Mouse (Mus musculus): ENCODE data around the gene Gm45062. TPM values are rescaled to one million over a fixed set of nuclear protein-coding genes. Genes with fewer than 3 reads are reported as not detected.

Gene Gm45062
- total and polyA plus RNA-seq, 2 experiments from 2014 or later = 3.0 TPM; not detected in 1

- no peak overlapping the region for H3K9ac ChIP-seq (replicated peaks; ENCODE audit: low read depth, low read length)
- ATAC-seq (ENCODE audit: insufficient read depth, low read depth) (no peak), DNase-seq (ENCODE audit: low spot score) (no peak)
- no peak overlapping the region for H3K4me3 ChIP-seq (ENCODE audit: low read depth, low read length)
- no peak overlapping the region for H3K27ac ChIP-seq (ENCODE audit: low read depth)
- TF ChIP-seq CTCF (IDR thresholded peaks at IDR 0.05; ENCODE audit: low read depth) = no peak
- TF ChIP-seq EP300 (IDR thresholded peaks at IDR 0.05; ENCODE audit: low read depth) = no peak
- H3K4me1 ChIP-seq (ENCODE audit: control insufficient read depth, insufficient read depth) = no peaks in the 10 kb centered on the region
- WGBS = 77% methylated on average over 4 of the region's 4 CpGs
- no peaks in the 10 kb centered on the region for H3K27me3 ChIP-seq (ENCODE audit: control insufficient read depth, insufficient read depth, low read length)
- H3K9me3 ChIP-seq (replicated peaks; ENCODE audit: control insufficient read depth, low read length) = 0 out of 2 replicates have a peak, but pooled peaks cover 3% of the 10 kb centered on the region
- H3K4me2 ChIP-seq (ENCODE audit: low read depth, low read length) = no peak overlapping the region
- no peaks in the 10 kb centered on the region for H3K36me3 ChIP-seq (replicated peaks; ENCODE audit: control insufficient read depth, insufficient read depth, low read length)
These were observed 199.3 kb downstream of the Gm45062 start for GRCm38 (mm10) chr6:8458596-8458995.

GRCm38 (mm10) chr6:8462447-8462846, 203.2 kb downstream of the Gm45062 start:
- Histone ChIP-seq H3K4me3 (ENCODE audit: low read depth, low read length) (no peak overlapping the region), H3K27me3 (ENCODE audit: control insufficient read depth, insufficient read depth, low read length) (no peaks in the 10 kb centered on the region), H3K36me3 (replicated peaks; ENCODE audit: control insufficient read depth, insufficient read depth, low read length) (no peaks in the 10 kb centered on the region), H3K9me3 (replicated peaks; ENCODE audit: control insufficient read depth, low read length) (no peaks in the 10 kb centered on the region), H3K9ac (replicated peaks; ENCODE audit: low read depth, low read length) (no peak overlapping the region), H3K4me1 (ENCODE audit: control insufficient read depth, insufficient read depth) (no peaks in the 10 kb centered on the region), H3K4me2 (ENCODE audit: low read depth, low read length) (no peak overlapping the region), H3K27ac (ENCODE audit: low read depth) (no peak overlapping the region)
- WGBS = 88% methylated on average over 2 of the region's 2 CpGs
- TF ChIP-seq EP300 (IDR thresholded peaks at IDR 0.05; ENCODE audit: low read depth) (no peak), CTCF (IDR thresholded peaks at IDR 0.05; ENCODE audit: low read depth) (no peak)
- ATAC-seq (ENCODE audit: insufficient read depth, low read depth) (no peak), DNase-seq (ENCODE audit: low spot score) (no peak)

GRCm38 (mm10) chr6:8465388-8465787, 206.1 kb downstream of the Gm45062 start:
- 92% methylated on average over 1 of the region's 1 CpGs for WGBS
- TF ChIP-seq EP300 (IDR thresholded peaks at IDR 0.05; ENCODE audit: low read depth) (no peak), CTCF (IDR thresholded peaks at IDR 0.05; ENCODE audit: low read depth) (no peak)
- Histone ChIP-seq H3K36me3 (replicated peaks; ENCODE audit: control insufficient read depth, insufficient read depth, low read length) (no peaks in the 10 kb centered on the region), H3K9ac (replicated peaks; ENCODE audit: low read depth, low read length) (no peak overlapping the region), H3K27ac (ENCODE audit: low read depth) (no peak overlapping the region), H3K4me3 (ENCODE audit: low read depth, low read length) (no peak overlapping the region), H3K4me1 (ENCODE audit: control insufficient read depth, insufficient read depth) (no peaks in the 10 kb centered on the region), H3K4me2 (ENCODE audit: low read depth, low read length) (no peak overlapping the region), H3K27me3 (ENCODE audit: control insufficient read depth, insufficient read depth, low read length) (no peaks in the 10 kb centered on the region), H3K9me3 (replicated peaks; ENCODE audit: control insufficient read depth, low read length) (no peaks in the 10 kb centered on the region)
- ATAC-seq (ENCODE audit: insufficient read depth, low read depth) (no peak), DNase-seq (ENCODE audit: low spot score) (no peak)

- no peaks in the 10 kb centered on the region for H3K27me3 ChIP-seq (ENCODE audit: control insufficient read depth, insufficient read depth, low read length)
- WGBS = 84% methylated on average over 5 of the region's 5 CpGs
- no peak overlapping the region for H3K9ac ChIP-seq (replicated peaks; ENCODE audit: low read depth, low read length)
- DNase-seq (ENCODE audit: low spot score) (no peak), ATAC-seq (ENCODE audit: insufficient read depth, low read depth) (no peak)
- H3K4me1 ChIP-seq (ENCODE audit: control insufficient read depth, insufficient read depth) = no peaks in the 10 kb centered on the region
- H3K4me3 ChIP-seq (ENCODE audit: low read depth, low read length) = no peak overlapping the region
- H3K4me2 ChIP-seq (ENCODE audit: low read depth, low read length) = no peak overlapping the region
- TF ChIP-seq EP300 (IDR thresholded peaks at IDR 0.05; ENCODE audit: low read depth) = no peak
- no peak for TF ChIP-seq CTCF (IDR thresholded peaks at IDR 0.05; ENCODE audit: low read depth)
- H3K27ac ChIP-seq (ENCODE audit: low read depth) = no peak overlapping the region
- H3K36me3 ChIP-seq (replicated peaks; ENCODE audit: control insufficient read depth, insufficient read depth, low read length) = no peaks in the 10 kb centered on the region
- H3K9me3 ChIP-seq (replicated peaks; ENCODE audit: control insufficient read depth, low read length) = no peaks in the 10 kb centered on the region
These were observed 206.7 kb downstream of the Gm45062 start for GRCm38 (mm10) chr6:8465985-8466384.

- ATAC-seq (ENCODE audit: insufficient read depth, low read depth) (no peak), DNase-seq (ENCODE audit: low spot score) (no peak)
- Histone ChIP-seq H3K27me3 (ENCODE audit: control insufficient read depth, insufficient read depth, low read length) (no peaks in the 10 kb centered on the region), H3K4me1 (ENCODE audit: control insufficient read depth, insufficient read depth) (peaks cover 4% of the 10 kb centered on the region), H3K4me3 (ENCODE audit: low read depth, low read length) (no peak overlapping the region), H3K4me2 (ENCODE audit: low read depth, low read length) (no peak overlapping the region), H3K27ac (ENCODE audit: low read depth) (no peak overlapping the region), H3K9ac (replicated peaks; ENCODE audit: low read depth, low read length) (no peak overlapping the region), H3K9me3 (replicated peaks; ENCODE audit: control insufficient read depth, low read length) (no peaks in the 10 kb centered on the region), H3K36me3 (replicated peaks; ENCODE audit: control insufficient read depth, insufficient read depth, low read length) (no peaks in the 10 kb centered on the region)
- no peak for TF ChIP-seq CTCF (IDR thresholded peaks at IDR 0.05; ENCODE audit: low read depth)
- TF ChIP-seq EP300 (IDR thresholded peaks at IDR 0.05; ENCODE audit: low read depth) = no peak
- WGBS = 83% methylated on average over 10 of the region's 10 CpGs
These were observed 208.6 kb downstream of the Gm45062 start for GRCm38 (mm10) chr6:8467667-8468337.

GRCm38 (mm10) chr6:8469918-8470317, 210.7 kb downstream of the Gm45062 start:
- DNase-seq (ENCODE audit: low spot score) (no peak), ATAC-seq (ENCODE audit: insufficient read depth, low read depth) (no peak)
- Histone ChIP-seq H3K4me3 (ENCODE audit: low read depth, low read length) (no peak overlapping the region), H3K4me2 (ENCODE audit: low read depth, low read length) (no peak overlapping the region), H3K4me1 (ENCODE audit: control insufficient read depth, insufficient read depth) (peaks cover 18% of the 10 kb centered on the region), H3K36me3 (replicated peaks; ENCODE audit: control insufficient read depth, insufficient read depth, low read length) (no peaks in the 10 kb centered on the region), H3K9me3 (replicated peaks; ENCODE audit: control insufficient read depth, low read length) (no peaks in the 10 kb centered on the region), H3K27me3 (ENCODE audit: control insufficient read depth, insufficient read depth, low read length) (no peaks in the 10 kb centered on the region), H3K27ac (ENCODE audit: low read depth) (no peak overlapping the region), H3K9ac (replicated peaks; ENCODE audit: low read depth, low read length) (no peak overlapping the region)
- WGBS = 96% methylated on average over 3 of the region's 3 CpGs
- TF ChIP-seq CTCF (IDR thresholded peaks at IDR 0.05; ENCODE audit: low read depth) (no peak), EP300 (IDR thresholded peaks at IDR 0.05; ENCODE audit: low read depth) (no peak)
